Mouse (Mus musculus): Measurements from ENCODE around the gene Rps15.

DNA sequence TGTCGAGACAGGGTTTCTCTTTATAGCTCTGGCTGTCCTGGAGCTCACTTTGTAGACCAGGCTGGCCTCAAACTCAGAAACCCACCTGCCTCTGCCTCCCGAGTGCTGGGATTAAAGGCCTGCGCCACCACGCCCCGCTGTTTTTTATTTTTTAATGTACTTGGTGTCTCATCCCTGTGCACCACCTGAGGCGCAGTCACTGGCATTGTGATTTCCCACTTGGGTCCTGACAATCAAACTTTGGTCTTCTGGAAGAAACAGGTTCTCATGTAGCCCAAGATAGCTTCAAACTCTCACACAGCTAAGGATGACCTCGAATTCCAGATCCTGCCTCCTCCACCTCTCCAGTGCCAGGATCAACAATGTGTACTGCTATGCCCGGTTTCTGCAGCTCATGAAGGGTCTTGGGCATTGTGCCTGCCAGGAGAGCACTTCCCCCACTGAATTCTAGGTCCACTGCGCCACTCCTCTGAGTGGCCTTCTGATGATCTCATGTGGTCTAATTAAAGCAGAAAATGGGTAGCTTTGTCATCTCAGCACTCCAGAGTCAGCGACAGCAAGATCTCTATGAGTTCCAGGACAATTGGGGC, 29.4 kb upstream of the Rps15 start:
- TF ChIP-seq CTCF (IDR thresholded peaks at IDR 0.05; ENCODE audit: extremely low read depth, insufficient read depth, insufficient read length, insufficient replicate concordance) = no peak
- TF ChIP-seq POLR2A (IDR thresholded peaks at IDR 0.05; ENCODE audit: low read depth, low read length) = no peak

Data from spleen, adult 2 months (tissue).